Mouse (Mus musculus): ENCODE results near the gene Farp1. TPM values are rescaled to one million over a fixed set of nuclear protein-coding genes. Genes with fewer than 3 reads are reported as not detected.
A peak's percentile ranks its signal among the peaks of the same experiment; 100 is the strongest.

Farp1 gene
- polyA plus RNA-seq, 1 experiment, result 29.2 TPM

DNA sequence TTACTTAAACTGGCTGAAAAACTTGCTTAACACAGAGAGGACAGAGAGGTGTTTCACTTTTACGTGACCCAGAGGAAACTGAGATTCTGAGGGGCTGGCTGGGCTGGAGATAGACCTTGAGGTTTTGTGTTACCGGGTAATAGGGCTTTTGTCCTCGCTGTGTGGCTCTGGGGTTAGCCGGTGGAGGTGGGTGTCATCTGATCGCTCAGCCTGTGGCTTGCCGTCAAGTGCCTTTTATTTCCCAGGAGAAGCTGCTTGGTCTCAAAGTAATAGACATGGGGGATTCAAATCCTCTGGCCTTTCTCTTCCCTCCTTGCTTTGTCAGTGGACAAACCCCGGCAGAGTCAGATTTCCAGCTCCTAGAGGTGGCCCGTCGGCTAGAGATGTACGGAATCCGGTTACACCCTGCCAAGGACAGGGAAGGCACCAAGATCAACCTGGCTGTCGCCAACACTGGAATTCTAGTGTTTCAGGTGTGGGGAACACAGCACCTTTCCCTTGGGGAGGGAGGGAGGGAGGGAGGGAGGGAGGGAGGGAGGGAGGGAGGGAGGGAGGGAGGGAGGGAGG, 199.8 kb downstream of the Farp1 start:
- TF ChIP-seq EP300 (IDR thresholded peaks at IDR 0.05; ENCODE audit: insufficient read depth, low read depth, low read length) (no peak), CTCF (IDR thresholded peaks at IDR 0.05; ENCODE audit: low read depth, low read length) (no peak), POLR2A (IDR thresholded peaks at IDR 0.05; ENCODE audit: insufficient read depth, low read length) (no peak)
- no peak overlapping the region for H3K27ac ChIP-seq (ENCODE audit: insufficient read depth, low read length)
- H3K4me3 ChIP-seq (ENCODE audit: low read depth, low read length), result no peak overlapping the region
- H3K9ac ChIP-seq (ENCODE audit: low read depth, poor library complexity, severe bottlenecking), result no peak overlapping the region
- no peaks in the 10 kb centered on the region for H3K27me3 ChIP-seq (ENCODE audit: control insufficient read depth, insufficient read depth, low read length, poor library complexity, severe bottlenecking)
- H3K4me1 ChIP-seq (ENCODE audit: control insufficient read depth, insufficient read depth, low read length), result no peaks in the 10 kb centered on the region
- H3K36me3 ChIP-seq (ENCODE audit: control insufficient read depth, insufficient read depth, low read length, poor library complexity, severe bottlenecking), result no peaks in the 10 kb centered on the region
- H3K9me3 ChIP-seq (replicated peaks; ENCODE audit: control insufficient read depth, insufficient read depth, low read length, poor library complexity, severe bottlenecking), result no peaks in the 10 kb centered on the region

DNA sequence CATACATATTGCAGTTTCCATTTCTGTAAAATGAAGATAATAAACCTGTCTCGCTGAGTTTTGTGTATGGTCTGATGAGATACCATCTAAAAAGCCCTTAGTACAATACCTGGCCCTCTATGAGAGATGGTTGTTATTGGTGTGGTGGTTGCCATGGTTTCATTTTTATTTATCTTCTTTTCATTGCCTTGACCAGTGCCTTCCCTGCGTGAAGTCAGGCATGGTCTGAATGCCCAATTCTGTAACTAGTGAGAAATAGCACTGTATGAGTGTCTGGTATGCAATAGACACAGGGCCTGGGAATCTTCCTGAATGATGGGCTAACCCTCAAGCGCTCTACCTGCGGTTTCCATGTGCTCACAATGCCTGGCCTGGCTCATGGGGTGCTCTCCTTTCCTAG, 201.7 kb downstream of the Farp1 start:
- Histone ChIP-seq H3K27me3 (ENCODE audit: control insufficient read depth, insufficient read depth, low read length, poor library complexity, severe bottlenecking) (no peaks in the 10 kb centered on the region), H3K27ac (ENCODE audit: insufficient read depth, low read length) (no peak overlapping the region), H3K9me3 (replicated peaks; ENCODE audit: control insufficient read depth, insufficient read depth, low read length, poor library complexity, severe bottlenecking) (no peaks in the 10 kb centered on the region), H3K9ac (ENCODE audit: low read depth, poor library complexity, severe bottlenecking) (no peak overlapping the region), H3K36me3 (ENCODE audit: control insufficient read depth, insufficient read depth, low read length, poor library complexity, severe bottlenecking) (no peaks in the 10 kb centered on the region), H3K4me3 (ENCODE audit: low read depth, low read length) (no peak overlapping the region), H3K4me1 (ENCODE audit: control insufficient read depth, insufficient read depth, low read length) (no peaks in the 10 kb centered on the region)
- TF ChIP-seq EP300 (IDR thresholded peaks at IDR 0.05; ENCODE audit: insufficient read depth, low read depth, low read length), result no peak
- TF ChIP-seq POLR2A (IDR thresholded peaks at IDR 0.05; ENCODE audit: insufficient read depth, low read length), result no peak

DNA sequence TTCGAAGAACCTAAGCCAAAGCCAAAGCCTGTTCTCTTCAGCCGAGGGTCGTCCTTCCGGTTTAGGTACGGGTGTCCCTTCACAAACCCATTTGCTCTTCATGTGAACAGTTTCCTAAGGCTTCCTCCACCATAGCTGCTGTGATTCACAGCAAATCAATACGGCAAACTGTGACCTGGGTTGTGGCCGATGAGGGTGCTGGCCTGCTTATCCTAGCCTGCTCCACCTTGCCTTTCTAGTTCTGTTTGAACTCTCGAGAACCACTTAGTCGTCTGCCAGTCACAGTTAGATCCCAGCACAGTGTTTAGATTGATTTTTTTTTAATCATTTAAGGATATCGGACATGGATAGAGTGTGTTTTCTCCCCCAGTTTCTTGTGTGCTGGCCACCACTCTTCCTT, 203.7 kb downstream of the Farp1 start:
- H3K9ac ChIP-seq (ENCODE audit: low read depth, poor library complexity, severe bottlenecking), result no peak overlapping the region
- TF ChIP-seq POLR2A (IDR thresholded peaks at IDR 0.05; ENCODE audit: insufficient read depth, low read length) (no peak), EP300 (IDR thresholded peaks at IDR 0.05; ENCODE audit: insufficient read depth, low read depth, low read length) (no peak), CTCF (IDR thresholded peaks at IDR 0.05; ENCODE audit: low read depth, low read length) (no peak)
- no peaks in the 10 kb centered on the region for H3K4me1 ChIP-seq (ENCODE audit: control insufficient read depth, insufficient read depth, low read length)
- H3K4me3 ChIP-seq (ENCODE audit: low read depth, low read length), result no peak overlapping the region
- no peak overlapping the region for H3K27ac ChIP-seq (ENCODE audit: insufficient read depth, low read length)
- no peaks in the 10 kb centered on the region for H3K27me3 ChIP-seq (ENCODE audit: control insufficient read depth, insufficient read depth, low read length, poor library complexity, severe bottlenecking)
- H3K9me3 ChIP-seq (replicated peaks; ENCODE audit: control insufficient read depth, insufficient read depth, low read length, poor library complexity, severe bottlenecking), result no peaks in the 10 kb centered on the region
- no peaks in the 10 kb centered on the region for H3K36me3 ChIP-seq (ENCODE audit: control insufficient read depth, insufficient read depth, low read length, poor library complexity, severe bottlenecking)

DNA sequence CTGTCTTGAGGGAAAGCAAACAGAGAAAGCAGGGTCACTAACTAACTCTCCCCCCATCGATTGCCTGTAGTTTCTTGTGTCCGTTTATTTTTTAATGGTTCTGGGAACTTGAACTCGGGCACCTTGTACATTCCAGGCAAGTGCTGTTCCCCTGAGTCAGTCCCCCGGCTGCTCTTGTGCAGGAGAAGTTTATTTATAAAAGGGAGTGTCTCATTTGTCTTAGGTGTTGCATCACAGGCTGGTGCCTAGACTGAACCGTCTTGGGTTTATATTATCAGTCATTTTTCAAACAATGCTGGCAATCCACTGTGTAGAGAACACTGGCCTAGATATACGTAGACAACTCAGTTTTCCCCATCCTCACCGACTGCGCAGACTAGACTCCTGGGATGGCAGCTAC, 204.4 kb downstream of the Farp1 start:
- Histone ChIP-seq H3K36me3 (ENCODE audit: control insufficient read depth, insufficient read depth, low read length, poor library complexity, severe bottlenecking) (no peaks in the 10 kb centered on the region), H3K4me1 (ENCODE audit: control insufficient read depth, insufficient read depth, low read length) (no peaks in the 10 kb centered on the region), H3K27ac (ENCODE audit: insufficient read depth, low read length) (no peak overlapping the region), H3K9ac (ENCODE audit: low read depth, poor library complexity, severe bottlenecking) (no peak overlapping the region), H3K9me3 (replicated peaks; ENCODE audit: control insufficient read depth, insufficient read depth, low read length, poor library complexity, severe bottlenecking) (no peaks in the 10 kb centered on the region), H3K4me3 (ENCODE audit: low read depth, low read length) (no peak overlapping the region), H3K27me3 (ENCODE audit: control insufficient read depth, insufficient read depth, low read length, poor library complexity, severe bottlenecking) (no peaks in the 10 kb centered on the region)
- TF ChIP-seq EP300 (IDR thresholded peaks at IDR 0.05; ENCODE audit: insufficient read depth, low read depth, low read length), result no peak
- no peak for TF ChIP-seq CTCF (IDR thresholded peaks at IDR 0.05; ENCODE audit: low read depth, low read length)
- no peak for TF ChIP-seq POLR2A (IDR thresholded peaks at IDR 0.05; ENCODE audit: insufficient read depth, low read length)

DNA sequence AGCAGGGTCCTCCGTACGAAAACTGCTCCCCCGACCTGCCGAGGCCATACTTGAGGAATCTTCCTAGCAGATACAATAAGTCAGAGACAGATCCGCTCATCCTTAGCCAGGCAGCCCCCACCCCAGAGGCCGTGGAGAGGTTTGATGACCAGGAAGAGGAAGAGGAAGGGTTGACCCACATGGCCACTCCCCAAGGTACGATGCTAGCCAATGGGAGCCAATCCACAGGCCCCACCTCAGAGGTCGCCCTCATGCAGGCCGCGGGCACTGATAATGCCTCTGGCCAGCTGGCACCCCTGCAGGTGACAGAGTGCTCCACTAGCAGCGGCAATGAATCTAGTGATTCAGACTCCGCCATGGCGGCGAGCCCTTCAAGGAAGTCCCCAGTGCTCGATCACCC, 209.1 kb downstream of the Farp1 start:
- no peak overlapping the region for H3K27ac ChIP-seq (ENCODE audit: insufficient read depth, low read length)
- H3K27me3 ChIP-seq (ENCODE audit: control insufficient read depth, insufficient read depth, low read length, poor library complexity, severe bottlenecking), result no peaks in the 10 kb centered on the region
- TF ChIP-seq EP300 (IDR thresholded peaks at IDR 0.05; ENCODE audit: insufficient read depth, low read depth, low read length) (no peak), CTCF (IDR thresholded peaks at IDR 0.05; ENCODE audit: low read depth, low read length) (no peak), POLR2A (IDR thresholded peaks at IDR 0.05; ENCODE audit: insufficient read depth, low read length) (no peak)
- H3K4me1 ChIP-seq (ENCODE audit: control insufficient read depth, insufficient read depth, low read length), result no peaks in the 10 kb centered on the region
- peak overlapping the region; percentile 43 for H3K4me3 ChIP-seq (ENCODE audit: low read depth, low read length)
- no peaks in the 10 kb centered on the region for H3K36me3 ChIP-seq (ENCODE audit: control insufficient read depth, insufficient read depth, low read length, poor library complexity, severe bottlenecking)
- H3K9me3 ChIP-seq (replicated peaks; ENCODE audit: control insufficient read depth, insufficient read depth, low read length, poor library complexity, severe bottlenecking), result no peaks in the 10 kb centered on the region
- H3K9ac ChIP-seq (ENCODE audit: low read depth, poor library complexity, severe bottlenecking), result no peak overlapping the region

DNA sequence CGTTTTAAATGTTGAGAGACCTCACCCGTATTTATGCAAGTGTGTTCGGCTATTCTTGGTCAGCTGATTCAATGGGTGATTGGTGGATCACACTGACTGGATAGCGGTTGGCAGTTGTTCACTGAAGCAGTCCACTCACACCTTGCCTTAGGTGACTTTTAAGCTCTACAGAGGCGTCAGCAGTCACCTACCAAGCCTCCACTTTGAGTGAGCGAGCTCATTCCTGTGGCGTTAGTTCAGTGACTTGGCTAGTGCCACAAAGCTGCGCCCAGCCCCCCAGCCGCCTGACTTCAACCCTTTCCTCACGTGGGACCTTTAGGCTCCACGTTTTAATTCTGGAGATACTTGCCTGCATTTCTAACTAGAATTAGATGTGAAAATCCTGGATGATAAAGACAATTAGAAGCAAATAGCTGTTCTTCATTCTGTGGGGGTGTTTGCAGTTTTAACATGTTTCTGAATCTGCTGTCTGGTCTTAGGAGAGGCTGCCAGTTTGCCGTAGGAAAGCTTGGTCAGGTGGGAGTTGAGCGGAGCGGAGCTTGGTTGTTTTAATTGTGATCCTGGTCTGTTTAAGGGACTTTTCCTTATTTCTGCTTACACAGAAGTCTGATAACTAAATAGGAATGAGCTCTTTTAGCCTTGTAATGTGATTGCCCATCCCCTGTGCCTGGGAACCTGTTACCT, 211.2 kb downstream of the Farp1 start:
- H3K4me1 ChIP-seq (ENCODE audit: control insufficient read depth, insufficient read depth, low read length), result no peaks in the 10 kb centered on the region
- TF ChIP-seq CTCF (IDR thresholded peaks at IDR 0.05; ENCODE audit: low read depth, low read length) (no peak), EP300 (IDR thresholded peaks at IDR 0.05; ENCODE audit: insufficient read depth, low read depth, low read length) (no peak), POLR2A (IDR thresholded peaks at IDR 0.05; ENCODE audit: insufficient read depth, low read length) (no peak)
- no peaks in the 10 kb centered on the region for H3K36me3 ChIP-seq (ENCODE audit: control insufficient read depth, insufficient read depth, low read length, poor library complexity, severe bottlenecking)
- H3K4me3 ChIP-seq (ENCODE audit: low read depth, low read length), result no peak overlapping the region
- H3K27me3 ChIP-seq (ENCODE audit: control insufficient read depth, insufficient read depth, low read length, poor library complexity, severe bottlenecking), result no peaks in the 10 kb centered on the region
- no peak overlapping the region for H3K9ac ChIP-seq (ENCODE audit: low read depth, poor library complexity, severe bottlenecking)
- H3K9me3 ChIP-seq (replicated peaks; ENCODE audit: control insufficient read depth, insufficient read depth, low read length, poor library complexity, severe bottlenecking), result no peaks in the 10 kb centered on the region
- H3K27ac ChIP-seq (ENCODE audit: insufficient read depth, low read length), result no peak overlapping the region
